ENCODE assay signal across 20 mouse cellular contexts in genomic region chr3:66403707-66404106, GRCm38 (mm10).
DNase-seq lines count a peak whose midpoint lies in the region; TF ChIP-seq lines count a peak whose summit lies in the region.
"Had no signal": no experiment of that assay in that cellular context is flagged by ENCODE, and none has a peak within 500 bp of the region (broad histone marks: within the 10 kb centered on the region; RNA-seq: fewer than 3 reads in every experiment).

No protein-coding gene starts in this region.

- in situ Hi-C loops in CH12.LX (cut with MboI; ENCODE audit: low pct_ligation_motif_present, low pct_unique_long_range_greater_than_20kb, low sequenced_read_pairs), result loop anchor here (25.0 kb wide), 1 partner anchor 934 kb away; no protein-coding TSS in a partner anchor

- no peak for TF ChIP-seq CTCF in CH12.LX (conservative IDR thresholded peaks at IDR 0.05 in 1 of 2, IDR thresholded peaks at IDR 0.05 in 1 of 2; ENCODE audit: low read depth in 2 of 2, low read length in 2 of 2)
- no peak for TF ChIP-seq CTCF in embryonic fibroblast, embryonic 13.5 days (IDR thresholded peaks at IDR 0.05; ENCODE audit: borderline replicate concordance, insufficient read depth, low read length)

- H3K79me2 ChIP-seq in CH12.LX (replicated peaks; ENCODE audit: control insufficient read depth, extremely low read depth, insufficient read depth, poor library complexity, severe bottlenecking), result no peaks in the 10 kb centered on the region

- H3K36me3 ChIP-seq in CH12.LX (replicated peaks in 1 of 2; ENCODE audit: control insufficient read depth in 1 of 2, insufficient read depth in 1 of 2, low read length in 1 of 2), result no peaks in the 10 kb centered on the region
- H3K36me3 ChIP-seq: embryonic facial prominence, embryonic 10.5 days; embryonic facial prominence, embryonic 12.5 days; forebrain, embryonic 10.5 days; forebrain, embryonic 12.5 days had no signal

- H3K9ac ChIP-seq in CH12.LX (ENCODE audit: insufficient read depth, low read depth), result no peak overlapping the region
- H3K9ac ChIP-seq: embryonic facial prominence, embryonic 12.5 days; forebrain, embryonic 12.5 days had no signal

- peaks cover 8 to 24% of the 10 kb centered on the region in 2 experiments for H3K4me1 ChIP-seq in CH12.LX (ENCODE audit: control insufficient read depth in 1 of 2, insufficient read depth in 2 of 2)
- peaks cover 11% of the 10 kb centered on the region for H3K4me1 ChIP-seq in embryonic fibroblast, embryonic 13.5 days (ENCODE audit: control insufficient read depth, insufficient read depth, low read length)
- H3K4me1 ChIP-seq: forebrain, embryonic 12.5 days had no signal

- DNase-seq in 3T3-L1 (ENCODE audit: low read depth, low spot score) (peak; percentile 61), CH12.LX (ENCODE audit: extremely low read depth) (peak; percentile 34)
- DNase-seq in cerebellum, adult 11-12 months, result no peak
- no peak for DNase-seq in ovary, postnatal 14 days (ENCODE audit: low spot score)
- no peak for DNase-seq in adrenal gland, adult 8-10 months
- DNase-seq: adrenal gland, adult 2 months; adrenal gland, postnatal 14 days; adrenal gland, postnatal 36 days; B cell, adult 2 months; cerebellum, adult 11 months; cerebellum, adult 2 months; cerebellum, adult 9-10 months; cerebellum, postnatal 10 days; cerebellum, postnatal 25 days had no signal

- no peak for TF ChIP-seq POLR2A in CH12.LX (IDR thresholded peaks at IDR 0.05; ENCODE audit: low read depth, low read length)
- no peak for TF ChIP-seq POLR2A in embryonic fibroblast, embryonic 13.5 days (IDR thresholded peaks at IDR 0.05; ENCODE audit: low read depth, low read length)

- TF ChIP-seq RAD21 in CH12.LX (IDR thresholded peaks at IDR 0.05; ENCODE audit: low read depth, low read length), result no peak

- H3K27ac ChIP-seq in CH12.LX (ENCODE audit: insufficient read depth, low read depth), result no peak overlapping the region
- H3K27ac ChIP-seq in embryonic fibroblast, embryonic 13.5 days (ENCODE audit: insufficient read depth, low read length), result peak overlapping the region; percentile 65
- H3K27ac ChIP-seq: embryonic facial prominence, embryonic 10.5 days; embryonic facial prominence, embryonic 12.5 days; forebrain, embryonic 10.5 days; forebrain, embryonic 12.5 days had no signal

- dilution Hi-C loops in CH12.LX (cut with MboI; ENCODE audit: extremely low pct_ligation_motif_present, extremely low pct_unique_long_range_greater_than_20kb, low sequenced_read_pairs), result no loop called here

- H3K4me3 ChIP-seq in CH12.LX (replicated peaks in 1 of 3; ENCODE audit: low read depth in 2 of 3, low read length in 2 of 3, poor library complexity in 1 of 3), result no peak overlapping the region
- H3K4me3 ChIP-seq in embryonic fibroblast, embryonic 13.5 days (ENCODE audit: insufficient read depth, low read length), result no peak overlapping the region
- H3K4me3 ChIP-seq: embryonic facial prominence, embryonic 10.5 days; embryonic facial prominence, embryonic 12.5 days; erythroblast, embryonic 14.5 days; forebrain, embryonic 10.5 days; forebrain, embryonic 12.5 days had no signal

- no peak for TF ChIP-seq EP300 in CH12.LX (IDR thresholded peaks at IDR 0.05; ENCODE audit: low read length)

- H3K4me2 ChIP-seq in CH12.LX (ENCODE audit: insufficient read depth, low read depth, poor library complexity, severe bottlenecking), result no peak overlapping the region
- H3K4me2 ChIP-seq: embryonic facial prominence, embryonic 12.5 days; forebrain, embryonic 12.5 days had no signal

- no peaks in the 10 kb centered on the region for H3K27me3 ChIP-seq in CH12.LX (replicated peaks)
- H3K27me3 ChIP-seq: embryonic facial prominence, embryonic 12.5 days had no signal

- no peaks in the 10 kb centered on the region for H3K9me3 ChIP-seq in CH12.LX (replicated peaks; ENCODE audit: low read length)
- H3K9me3 ChIP-seq: embryonic facial prominence, embryonic 10.5 days; embryonic facial prominence, embryonic 12.5 days; forebrain, embryonic 10.5 days; forebrain, embryonic 12.5 days had no signal

TF ChIP-seq in CH12.LX, 34 proteins besides CTCF, POLR2A, EP300 and RAD21:
- TF ChIP-seq IRF4 (IDR thresholded peaks at IDR 0.05; ENCODE audit: low read depth, low read length), result no peak
- TF ChIP-seq CHD1 (IDR thresholded peaks at IDR 0.05; ENCODE audit: low read depth, low read length), result no peak
- no peak for TF ChIP-seq ZKSCAN1 (IDR thresholded peaks at IDR 0.05; ENCODE audit: borderline replicate concordance, low read depth, low read length)
- TF ChIP-seq ELF1 (IDR thresholded peaks at IDR 0.05; ENCODE audit: low read depth, low read length), result no peak
- no peak for TF ChIP-seq KAT2A (IDR thresholded peaks at IDR 0.05; ENCODE audit: insufficient replicate concordance, low read length)
- no peak for TF ChIP-seq NRF1 (IDR thresholded peaks at IDR 0.05; ENCODE audit: low read depth, low read length)
- no peak for TF ChIP-seq MAZ (IDR thresholded peaks at IDR 0.05; ENCODE audit: low read depth, low read length)
- no peak for TF ChIP-seq ZC3H11A (IDR thresholded peaks at IDR 0.05; ENCODE audit: low read depth, low read length)
- TF ChIP-seq RCOR1 (conservative IDR thresholded peaks at IDR 0.05; ENCODE audit: low read depth, low read length), result no peak
- TF ChIP-seq E2F4 (IDR thresholded peaks at IDR 0.05; ENCODE audit: insufficient replicate concordance, low read depth, low read length), result no peak
- no peak for TF ChIP-seq ZMIZ1 (IDR thresholded peaks at IDR 0.05; ENCODE audit: low read depth, low read length)
- no peak for TF ChIP-seq HCFC1 (IDR thresholded peaks at IDR 0.05; ENCODE audit: low read depth, low read length)
- no peak for TF ChIP-seq ETS1 (conservative IDR thresholded peaks at IDR 0.05; ENCODE audit: low read depth, low read length)

Comparison
In these comparisons a context has a peak if more than half of its experiments do, and no peak if none do; other contexts are left out.
1. DNase-seq: peak in 3T3-L1 (single experiment) and CH12.LX (single experiment); none in cerebellum, adult 11-12 months (single experiment), ovary, postnatal 14 days (single experiment) and adrenal gland, adult 8-10 months (single experiment).